Mouse (Mus musculus): Measurements from ENCODE around the gene Pik3r3. TPM values are rescaled to one million over a fixed set of nuclear protein-coding genes. Genes with fewer than 3 reads are reported as not detected.

Gene Pik3r3
- total and polyA plus RNA-seq, 3 experiments, result 0.42 to 2.2 (median 1.9) TPM

DNA sequence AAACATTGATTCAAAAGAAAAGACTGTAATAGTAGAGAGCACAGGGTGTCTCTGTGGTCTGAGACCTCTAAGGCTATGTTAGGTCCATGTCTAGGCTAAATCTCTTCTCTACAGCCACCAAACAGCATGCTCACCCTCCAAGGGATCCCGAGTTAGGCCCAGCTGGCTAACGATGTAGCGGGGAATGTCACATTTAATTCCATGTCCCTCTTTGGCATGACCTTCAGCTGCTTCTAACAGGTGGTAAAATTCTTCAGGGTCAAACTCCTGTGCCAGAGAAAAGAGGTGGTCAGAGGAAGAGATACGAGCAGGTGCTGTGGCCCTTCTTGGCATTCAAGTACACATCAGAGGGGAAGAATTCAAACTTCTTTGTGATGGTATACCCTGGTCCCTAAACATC, 96.2 kb downstream of the Pik3r3 start:
- H3K79me2 ChIP-seq (replicated peaks; ENCODE audit: control insufficient read depth, extremely low read depth, insufficient read depth, poor library complexity, severe bottlenecking), result no peaks in the 10 kb centered on the region

GRCm38 (mm10) chr4:116322127-116322526, 100.7 kb downstream of the Pik3r3 start:
- in situ Hi-C loops (cut with MboI; ENCODE audit: low pct_ligation_motif_present, low pct_unique_long_range_greater_than_20kb, low sequenced_read_pairs) (no loop called here), dilution Hi-C loops (cut with MboI; ENCODE audit: extremely low pct_ligation_motif_present, extremely low pct_unique_long_range_greater_than_20kb, low sequenced_read_pairs) (no loop called here)
- Histone ChIP-seq H3K36me3 (replicated peaks in 1 of 2; ENCODE audit: control insufficient read depth in 1 of 2, insufficient read depth in 1 of 2, low read length in 1 of 2) (peaks cover 11 to 62% of the 10 kb centered on the region in 2 experiments), H3K27ac (ENCODE audit: insufficient read depth, low read depth) (no peak overlapping the region), H3K4me1 (ENCODE audit: control insufficient read depth in 1 of 2, insufficient read depth in 2 of 2) (no peaks in the 10 kb centered on the region), H3K27me3 (replicated peaks) (no peaks in the 10 kb centered on the region), H3K4me3 (replicated peaks in 1 of 3; ENCODE audit: low read depth in 2 of 3, low read length in 2 of 3, poor library complexity in 1 of 3) (no peak overlapping the region), H3K9ac (ENCODE audit: insufficient read depth, low read depth) (no peak overlapping the region), H3K9me3 (replicated peaks; ENCODE audit: low read length) (no peaks in the 10 kb centered on the region), H3K79me2 (replicated peaks; ENCODE audit: control insufficient read depth, extremely low read depth, insufficient read depth, poor library complexity, severe bottlenecking) (no peaks in the 10 kb centered on the region), H3K4me2 (ENCODE audit: insufficient read depth, low read depth, poor library complexity, severe bottlenecking) (no peak overlapping the region)
- DNase-seq (ENCODE audit: extremely low read depth), result no peak
- TF ChIP-seq TCF12 (IDR thresholded peaks at IDR 0.05; ENCODE audit: low read depth, low read length), result no peak
- no peak for TF ChIP-seq JUN (IDR thresholded peaks at IDR 0.05; ENCODE audit: insufficient read depth, low read depth, low read length)
- no peak for TF ChIP-seq CTCF (conservative IDR thresholded peaks at IDR 0.05 in 1 of 2, IDR thresholded peaks at IDR 0.05 in 1 of 2; ENCODE audit: low read depth in 2 of 2, low read length in 2 of 2)
- TF ChIP-seq GABPA (IDR thresholded peaks at IDR 0.05; ENCODE audit: insufficient replicate concordance, low read depth, low read length), result no peak
- no peak for TF ChIP-seq CHD2 (IDR thresholded peaks at IDR 0.05; ENCODE audit: low read length)
- no peak for TF ChIP-seq TBP (conservative IDR thresholded peaks at IDR 0.05; ENCODE audit: low read depth, low read length)
- no peak for TF ChIP-seq JUND (conservative IDR thresholded peaks at IDR 0.05; ENCODE audit: low read depth, low read length)
- TF ChIP-seq MAX (IDR thresholded peaks at IDR 0.05; ENCODE audit: low read length), result no peak
- TF ChIP-seq PAX5 (IDR thresholded peaks at IDR 0.05; ENCODE audit: low read length), result no peak

More for the DNA sequence above, 96.2 kb downstream of the Pik3r3 start:
- no peaks in the 10 kb centered on the region for H3K27me3 ChIP-seq (replicated peaks)
- H3K36me3 ChIP-seq (replicated peaks in 1 of 2; ENCODE audit: control insufficient read depth in 1 of 2, insufficient read depth in 1 of 2, low read length in 1 of 2), result peaks cover 18 to 82% of the 10 kb centered on the region in 2 experiments
- no peak overlapping the region for H3K4me3 ChIP-seq (replicated peaks in 1 of 3; ENCODE audit: low read depth in 2 of 3, low read length in 2 of 3, poor library complexity in 1 of 3)
- H3K27ac ChIP-seq (ENCODE audit: insufficient read depth, low read depth), result no peak overlapping the region
- no peak overlapping the region for H3K4me2 ChIP-seq (ENCODE audit: insufficient read depth, low read depth, poor library complexity, severe bottlenecking)
- dilution Hi-C loops (cut with MboI; ENCODE audit: extremely low pct_ligation_motif_present, extremely low pct_unique_long_range_greater_than_20kb, low sequenced_read_pairs) (no loop called here), in situ Hi-C loops (cut with MboI; ENCODE audit: low pct_ligation_motif_present, low pct_unique_long_range_greater_than_20kb, low sequenced_read_pairs) (no loop called here)
- H3K9ac ChIP-seq (ENCODE audit: insufficient read depth, low read depth), result no peak overlapping the region
- TF ChIP-seq TCF12 (IDR thresholded peaks at IDR 0.05; ENCODE audit: low read depth, low read length), result no peak
- no peak for TF ChIP-seq KAT2A (IDR thresholded peaks at IDR 0.05; ENCODE audit: insufficient replicate concordance, low read length)
- TF ChIP-seq ELF1 (IDR thresholded peaks at IDR 0.05; ENCODE audit: low read depth, low read length), result no peak
- no peak for DNase-seq (ENCODE audit: extremely low read depth)
- H3K4me1 ChIP-seq (ENCODE audit: control insufficient read depth in 1 of 2, insufficient read depth in 2 of 2), result no peaks in the 10 kb centered on the region
- H3K9me3 ChIP-seq (replicated peaks; ENCODE audit: low read length), result no peaks in the 10 kb centered on the region

DNA sequence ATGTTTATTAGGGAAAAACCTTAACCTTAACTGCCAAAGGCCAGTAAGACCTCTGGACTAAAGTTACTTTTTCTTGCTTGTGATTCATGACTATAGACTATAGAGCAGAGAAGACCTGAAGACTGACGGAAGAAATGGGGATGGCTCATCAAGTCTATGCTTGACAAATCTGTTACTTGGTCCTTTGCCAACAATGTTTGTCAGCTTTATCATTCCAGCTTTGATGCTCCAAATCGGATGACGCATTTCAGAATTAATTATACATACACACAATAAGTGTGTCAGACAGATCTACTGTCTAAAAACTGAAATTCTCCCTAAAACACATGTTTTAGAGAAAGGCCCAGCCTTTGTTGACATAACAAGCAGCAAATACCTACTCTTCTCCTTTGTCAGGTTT, 107.8 kb downstream of the Pik3r3 start:
- peaks cover 6 to 34% of the 10 kb centered on the region in 2 experiments for H3K36me3 ChIP-seq (replicated peaks in 1 of 2; ENCODE audit: control insufficient read depth in 1 of 2, insufficient read depth in 1 of 2, low read length in 1 of 2)
- H3K79me2 ChIP-seq (replicated peaks; ENCODE audit: control insufficient read depth, extremely low read depth, insufficient read depth, poor library complexity, severe bottlenecking), result no peaks in the 10 kb centered on the region
- H3K27ac ChIP-seq (ENCODE audit: insufficient read depth, low read depth), result no peak overlapping the region
- dilution Hi-C loops (cut with MboI; ENCODE audit: extremely low pct_ligation_motif_present, extremely low pct_unique_long_range_greater_than_20kb, low sequenced_read_pairs) (no loop called here), in situ Hi-C loops (cut with MboI; ENCODE audit: low pct_ligation_motif_present, low pct_unique_long_range_greater_than_20kb, low sequenced_read_pairs) (loop anchor here (25.0 kb wide), 1 partner anchor 167 kb away; the partner anchor contains the start of genes 1700042G07Rik, Gm49337, Lurap1 and Tspan1)
- TF ChIP-seq POLR2A (IDR thresholded peaks at IDR 0.05; ENCODE audit: low read depth, low read length), result no peak
- no peak for TF ChIP-seq SMC3 (IDR thresholded peaks at IDR 0.05; ENCODE audit: low read depth, low read length)
- TF ChIP-seq USF2 (conservative IDR thresholded peaks at IDR 0.05; ENCODE audit: low read depth, low read length), result no peak
- no peak for TF ChIP-seq ZMIZ1 (IDR thresholded peaks at IDR 0.05; ENCODE audit: low read depth, low read length)
- no peak for TF ChIP-seq POLR2AphosphoS2 (IDR thresholded peaks at IDR 0.05; ENCODE audit: low read depth, low read length)
- no peak for TF ChIP-seq HCFC1 (IDR thresholded peaks at IDR 0.05; ENCODE audit: low read depth, low read length)
- no peak overlapping the region for H3K4me2 ChIP-seq (ENCODE audit: insufficient read depth, low read depth, poor library complexity, severe bottlenecking)
- H3K9me3 ChIP-seq (replicated peaks; ENCODE audit: low read length), result peaks cover 3% of the 10 kb centered on the region
- DNase-seq (ENCODE audit: extremely low read depth), result no peak
- no peaks in the 10 kb centered on the region for H3K27me3 ChIP-seq (replicated peaks)
- H3K4me1 ChIP-seq (ENCODE audit: control insufficient read depth in 1 of 2, insufficient read depth in 2 of 2), result no peaks in the 10 kb centered on the region
- H3K9ac ChIP-seq (ENCODE audit: insufficient read depth, low read depth), result no peak overlapping the region
- H3K4me3 ChIP-seq (replicated peaks in 1 of 3; ENCODE audit: low read depth in 2 of 3, low read length in 2 of 3, poor library complexity in 1 of 3), result no peak overlapping the region
